Mouse (Mus musculus): Measurements from ENCODE around the gene Klhl29. TPM values are rescaled to one million over a fixed set of nuclear protein-coding genes. Genes with fewer than 3 reads are reported as not detected.

The Klhl29 gene
- polyA plus RNA-seq, 1 experiment from 2014 or later = 2.0 TPM

DNA sequence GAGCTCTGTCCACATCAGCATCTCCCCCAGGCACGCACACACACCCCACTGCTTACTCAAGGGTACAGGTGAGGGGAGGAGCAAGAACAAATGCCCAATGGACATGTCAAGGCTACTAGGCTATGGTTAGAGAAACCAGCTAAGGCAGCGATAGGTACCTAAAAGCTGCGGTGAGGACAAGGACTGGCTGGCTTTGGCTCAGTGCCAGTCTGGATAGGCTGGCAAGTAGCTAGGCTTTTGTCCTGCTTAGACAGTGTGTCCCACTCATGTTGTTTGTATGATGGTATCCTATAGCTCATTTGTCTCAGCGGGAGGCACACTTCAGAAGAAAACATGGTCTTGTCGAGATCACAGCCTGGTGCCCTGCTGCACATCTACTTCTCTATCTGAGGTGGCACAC lies 258.9 kb downstream of the Klhl29 start:
- no peaks in the 10 kb centered on the region for H3K27me3 ChIP-seq (ENCODE audit: control insufficient read depth, insufficient read depth, low read length)
- no peak overlapping the region for H3K4me3 ChIP-seq (ENCODE audit: low read depth, low read length)
- no peaks in the 10 kb centered on the region for H3K9me3 ChIP-seq (ENCODE audit: control insufficient read depth, low read length)
- H3K27ac ChIP-seq (ENCODE audit: low read depth, low read length) = no peak overlapping the region
- H3K36me3 ChIP-seq (ENCODE audit: control insufficient read depth, insufficient read depth, low read length) = no peaks in the 10 kb centered on the region
- DNase-seq (ENCODE audit: low spot score) = no peak
- ATAC-seq (ENCODE audit: insufficient read depth, low FRiP score, low TSS enrichment) = no peak
- 88% methylated on average over 5 of the region's 5 CpGs for WGBS
- H3K4me1 ChIP-seq (ENCODE audit: control insufficient read depth, insufficient read depth, low read length) = no peaks in the 10 kb centered on the region
- no peak overlapping the region for H3K4me2 ChIP-seq (ENCODE audit: low read depth)
- H3K9ac ChIP-seq (ENCODE audit: low read length) = no peak overlapping the region

DNA sequence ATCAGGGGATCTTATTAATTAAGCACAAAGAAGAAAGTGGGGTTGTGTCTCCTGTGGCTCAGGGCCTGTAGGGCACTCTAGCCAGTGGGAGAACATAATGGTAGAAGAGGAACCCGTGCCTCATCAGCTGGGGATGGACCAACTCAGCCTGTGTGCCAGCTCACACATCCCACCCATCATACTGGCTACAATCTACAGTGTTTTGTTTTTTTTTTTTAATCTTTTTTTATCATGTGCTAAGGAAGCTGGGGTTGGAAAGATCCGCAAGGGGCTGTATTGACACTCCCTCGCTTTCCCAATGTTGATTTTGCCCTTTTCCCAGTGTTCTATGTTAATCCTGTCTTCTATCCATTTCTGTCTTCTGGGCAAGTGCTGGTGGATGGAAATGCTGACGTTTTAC lies 260.9 kb downstream of the Klhl29 start:
- 77% methylated on average over 4 of the region's 4 CpGs for WGBS

DNA sequence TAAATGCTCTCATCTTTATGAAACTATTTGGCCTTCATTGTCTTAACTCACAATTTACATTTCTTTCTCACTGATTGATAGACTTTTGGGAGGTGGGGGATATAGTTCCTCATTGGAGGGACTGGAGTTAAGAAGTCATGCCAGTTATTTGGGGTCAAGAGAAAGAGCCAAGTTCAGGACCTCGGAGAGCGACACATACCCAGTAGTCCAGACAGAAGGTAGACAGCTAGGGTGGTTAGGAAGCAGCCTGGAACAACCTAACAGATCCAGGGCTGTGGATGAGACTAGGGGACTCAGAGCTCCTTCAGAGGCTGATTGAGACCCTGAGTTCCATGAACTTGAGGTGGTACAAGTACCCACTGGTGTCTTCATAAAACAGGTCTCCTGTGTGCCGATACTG lies 264.1 kb downstream of the Klhl29 start:
- H3K4me2 ChIP-seq (ENCODE audit: low read depth) = no peak overlapping the region
- no peaks in the 10 kb centered on the region for H3K36me3 ChIP-seq (ENCODE audit: control insufficient read depth, insufficient read depth, low read length)
- no peaks in the 10 kb centered on the region for H3K27me3 ChIP-seq (ENCODE audit: control insufficient read depth, insufficient read depth, low read length)
- no peaks in the 10 kb centered on the region for H3K9me3 ChIP-seq (ENCODE audit: control insufficient read depth, low read length)
- H3K27ac ChIP-seq (ENCODE audit: low read depth, low read length) = no peak overlapping the region
- ATAC-seq (ENCODE audit: insufficient read depth, low FRiP score, low TSS enrichment) = no peak
- 66% methylated on average over 3 of the region's 3 CpGs for WGBS
- no peak overlapping the region for H3K4me3 ChIP-seq (ENCODE audit: low read depth, low read length)
- H3K4me1 ChIP-seq (ENCODE audit: control insufficient read depth, insufficient read depth, low read length) = no peaks in the 10 kb centered on the region
- DNase-seq (ENCODE audit: low spot score) = no peak
- H3K9ac ChIP-seq (ENCODE audit: low read length) = no peak overlapping the region

More for the DNA sequence above, 260.9 kb downstream of the Klhl29 start:
- Histone ChIP-seq H3K4me2 (ENCODE audit: low read depth) (no peak overlapping the region), H3K9me3 (ENCODE audit: control insufficient read depth, low read length) (no peaks in the 10 kb centered on the region), H3K36me3 (ENCODE audit: control insufficient read depth, insufficient read depth, low read length) (no peaks in the 10 kb centered on the region), H3K27me3 (ENCODE audit: control insufficient read depth, insufficient read depth, low read length) (no peaks in the 10 kb centered on the region), H3K27ac (ENCODE audit: low read depth, low read length) (no peak overlapping the region), H3K4me3 (ENCODE audit: low read depth, low read length) (no peak overlapping the region), H3K9ac (ENCODE audit: low read length) (no peak overlapping the region), H3K4me1 (ENCODE audit: control insufficient read depth, insufficient read depth, low read length) (no peaks in the 10 kb centered on the region)
- DNase-seq (ENCODE audit: low spot score) (no peak), ATAC-seq (ENCODE audit: insufficient read depth, low FRiP score, low TSS enrichment) (no peak)

DNA sequence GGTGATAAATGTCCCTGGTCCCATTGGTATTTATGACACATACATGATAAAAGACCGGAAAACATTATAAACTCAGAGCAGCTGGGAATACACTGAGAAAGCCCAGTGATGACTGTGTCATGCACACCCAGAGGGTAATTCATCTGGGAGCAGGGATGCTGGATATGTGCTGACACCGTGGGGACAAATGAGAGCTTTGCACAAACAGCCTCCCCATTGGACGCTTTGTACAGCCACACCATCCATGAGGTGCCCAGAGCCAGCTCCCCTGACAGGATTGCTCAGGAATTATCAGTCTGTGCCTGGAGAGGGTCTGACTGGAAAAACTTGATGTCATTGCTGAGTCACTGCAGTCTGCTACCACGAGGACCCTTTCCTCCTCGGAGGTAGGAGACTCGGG lies 266.9 kb downstream of the Klhl29 start:
- Histone ChIP-seq H3K9me3 (ENCODE audit: control insufficient read depth, low read length) (no peaks in the 10 kb centered on the region), H3K4me1 (ENCODE audit: control insufficient read depth, insufficient read depth, low read length) (no peaks in the 10 kb centered on the region), H3K9ac (ENCODE audit: low read length) (no peak overlapping the region), H3K4me2 (ENCODE audit: low read depth) (no peak overlapping the region), H3K27ac (ENCODE audit: low read depth, low read length) (no peak overlapping the region), H3K27me3 (ENCODE audit: control insufficient read depth, insufficient read depth, low read length) (no peaks in the 10 kb centered on the region), H3K36me3 (ENCODE audit: control insufficient read depth, insufficient read depth, low read length) (no peaks in the 10 kb centered on the region), H3K4me3 (ENCODE audit: low read depth, low read length) (no peak overlapping the region)
- ATAC-seq (ENCODE audit: insufficient read depth, low FRiP score, low TSS enrichment) (no peak), DNase-seq (ENCODE audit: low spot score) (peak; percentile 30)
- 74% methylated on average over 6 of the region's 6 CpGs for WGBS

DNA sequence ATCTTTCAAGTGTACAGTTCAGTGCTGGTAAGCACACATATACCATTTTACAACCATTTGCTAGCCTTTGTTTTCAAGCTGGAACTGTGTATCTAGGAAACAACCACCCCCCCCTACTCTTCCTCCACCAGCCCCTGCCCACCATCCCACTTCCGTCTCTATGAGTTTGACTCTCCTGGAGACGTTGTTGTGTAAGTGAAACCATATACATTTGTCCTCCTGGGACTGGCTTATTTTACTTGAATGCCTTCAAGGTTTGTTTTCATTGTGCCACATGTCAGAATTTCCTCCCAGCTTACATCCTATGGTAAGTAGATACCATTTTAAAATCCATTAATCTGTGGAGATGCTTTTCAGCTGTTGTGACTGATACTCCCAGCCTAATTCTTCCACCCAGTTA lies 267.7 kb downstream of the Klhl29 start:
- Histone ChIP-seq H3K27me3 (ENCODE audit: control insufficient read depth, insufficient read depth, low read length) (no peaks in the 10 kb centered on the region), H3K4me1 (ENCODE audit: control insufficient read depth, insufficient read depth, low read length) (no peaks in the 10 kb centered on the region), H3K9ac (ENCODE audit: low read length) (no peak overlapping the region), H3K27ac (ENCODE audit: low read depth, low read length) (no peak overlapping the region), H3K4me2 (ENCODE audit: low read depth) (no peak overlapping the region), H3K4me3 (ENCODE audit: low read depth, low read length) (no peak overlapping the region), H3K36me3 (ENCODE audit: control insufficient read depth, insufficient read depth, low read length) (no peaks in the 10 kb centered on the region), H3K9me3 (ENCODE audit: control insufficient read depth, low read length) (no peaks in the 10 kb centered on the region)
- ATAC-seq (ENCODE audit: insufficient read depth, low FRiP score, low TSS enrichment) = no peak
- WGBS = 64% methylated on average over 2 of the region's 2 CpGs
- no peak for DNase-seq (ENCODE audit: low spot score)

DNA sequence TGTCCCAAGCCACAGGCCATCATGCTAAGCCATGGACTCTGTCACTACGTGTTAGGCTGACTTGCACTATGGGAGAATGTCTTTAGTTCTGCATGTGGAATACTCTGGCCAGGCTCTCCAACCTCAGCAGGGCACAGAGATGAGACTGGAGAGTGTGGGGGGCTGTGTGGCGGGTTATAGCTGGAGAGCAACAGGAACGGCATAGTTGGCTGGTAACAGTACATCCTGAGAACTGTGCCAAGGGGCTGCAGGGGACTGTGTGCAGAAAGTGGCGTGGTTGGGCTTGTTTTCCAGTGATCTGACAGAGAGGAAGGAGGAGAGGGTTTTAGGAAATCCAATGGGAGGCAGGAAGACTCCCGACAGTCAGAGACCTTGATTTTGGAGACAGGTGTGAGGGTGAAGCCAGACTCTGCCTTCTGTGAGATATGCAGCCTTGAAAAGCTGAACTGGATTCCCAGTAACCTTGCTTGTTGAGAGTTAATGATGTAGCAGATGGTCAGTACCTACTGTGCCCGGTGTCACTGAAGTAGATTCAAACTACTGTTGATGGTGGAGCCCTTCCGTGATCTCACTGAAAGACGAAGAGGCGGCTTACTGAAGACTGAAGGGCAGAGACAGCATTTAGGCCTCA lies 270.9 kb downstream of the Klhl29 start:
- DNase-seq (ENCODE audit: low spot score) (no peak), ATAC-seq (ENCODE audit: insufficient read depth, low FRiP score, low TSS enrichment) (no peak)
- no peaks in the 10 kb centered on the region for H3K9me3 ChIP-seq (ENCODE audit: control insufficient read depth, low read length)
- 88% methylated on average over 9 of the region's 9 CpGs for whole genome bisulfite sequencing
- H3K27ac ChIP-seq (ENCODE audit: low read depth, low read length) = no peak overlapping the region
- no peaks in the 10 kb centered on the region for H3K4me1 ChIP-seq (ENCODE audit: control insufficient read depth, insufficient read depth, low read length)
- H3K4me2 ChIP-seq (ENCODE audit: low read depth) = no peak overlapping the region
- no peaks in the 10 kb centered on the region; the same call in 1 of the 2 replicates for H3K36me3 ChIP-seq (ENCODE audit: control insufficient read depth, insufficient read depth, low read length)
- H3K27me3 ChIP-seq (ENCODE audit: control insufficient read depth, insufficient read depth, low read length) = no peaks in the 10 kb centered on the region
- no peak overlapping the region for H3K4me3 ChIP-seq (ENCODE audit: low read depth, low read length)
- H3K9ac ChIP-seq (ENCODE audit: low read length) = no peak overlapping the region

DNA sequence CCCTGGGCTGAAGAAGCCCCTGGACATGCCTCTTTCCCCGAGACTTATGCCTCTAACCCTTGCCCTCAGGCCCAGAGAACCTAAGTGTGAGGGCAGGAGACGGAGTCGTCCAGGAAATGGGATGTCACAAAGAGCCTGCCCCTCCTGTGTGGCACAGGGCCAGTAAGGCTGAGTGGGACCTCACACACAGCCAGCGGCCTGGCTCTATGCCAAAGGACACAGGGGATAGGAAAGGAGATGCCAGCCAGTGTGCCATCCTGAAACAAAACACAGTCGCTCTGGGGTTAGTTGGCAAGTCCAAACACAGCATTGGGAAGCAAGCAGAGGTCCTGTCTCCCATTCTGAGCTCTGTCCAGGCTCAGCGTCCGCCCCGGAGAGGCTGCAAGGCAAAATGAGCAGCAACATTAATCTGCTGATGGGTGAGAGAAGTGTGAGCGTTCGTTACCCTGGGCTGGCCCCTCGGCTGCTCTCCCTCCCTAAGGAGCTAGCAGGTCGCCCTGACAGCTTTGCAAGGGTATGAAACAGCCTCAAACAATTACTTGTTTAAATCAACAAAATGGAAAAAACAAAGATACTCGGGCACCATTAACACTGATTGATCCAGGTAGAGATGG lies 274.0 kb downstream of the Klhl29 start:
- Histone ChIP-seq H3K36me3 (ENCODE audit: control insufficient read depth, insufficient read depth, low read length) (no peaks in the 10 kb centered on the region; the same call in 1 of the 2 replicates), H3K4me1 (ENCODE audit: control insufficient read depth, insufficient read depth, low read length) (no peaks in the 10 kb centered on the region), H3K9ac (ENCODE audit: low read length) (no peak overlapping the region), H3K27me3 (ENCODE audit: control insufficient read depth, insufficient read depth, low read length) (no peaks in the 10 kb centered on the region), H3K27ac (ENCODE audit: low read depth, low read length) (no peak overlapping the region), H3K4me2 (ENCODE audit: low read depth) (no peak overlapping the region), H3K9me3 (ENCODE audit: control insufficient read depth, low read length) (no peaks in the 10 kb centered on the region), H3K4me3 (ENCODE audit: low read depth, low read length) (no peak overlapping the region)
- ATAC-seq (ENCODE audit: insufficient read depth, low FRiP score, low TSS enrichment) (no peak), DNase-seq (ENCODE audit: low spot score) (no peak)
- 85% methylated on average over 13 of the region's 13 CpGs for WGBS

DNA sequence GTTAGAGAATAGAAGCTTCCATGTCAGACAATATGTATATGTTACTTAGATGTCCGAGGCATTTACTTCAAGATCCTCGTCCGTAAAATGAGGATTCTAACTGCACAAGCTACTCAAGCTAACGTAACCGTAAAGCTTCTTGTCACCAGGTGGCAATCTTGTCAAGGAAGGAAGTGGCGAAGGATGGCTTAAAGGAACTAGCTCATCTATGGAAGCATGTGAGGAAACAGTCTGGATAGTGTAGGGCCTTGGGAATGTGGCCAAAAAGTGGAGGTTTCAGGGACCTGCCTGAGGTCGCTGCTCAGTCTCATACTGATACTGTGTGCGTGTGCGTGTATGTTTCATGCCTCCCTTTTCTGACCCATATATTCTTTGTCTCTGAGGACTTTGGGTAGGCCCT lies 275.9 kb downstream of the Klhl29 start:
- Histone ChIP-seq H3K9ac (ENCODE audit: low read length) (no peak overlapping the region), H3K27ac (ENCODE audit: low read depth, low read length) (no peak overlapping the region), H3K27me3 (ENCODE audit: control insufficient read depth, insufficient read depth, low read length) (no peaks in the 10 kb centered on the region), H3K4me3 (ENCODE audit: low read depth, low read length) (no peak overlapping the region), H3K4me2 (ENCODE audit: low read depth) (no peak overlapping the region), H3K36me3 (ENCODE audit: control insufficient read depth, insufficient read depth, low read length) (no peaks in the 10 kb centered on the region; the same call in 1 of the 2 replicates), H3K9me3 (ENCODE audit: control insufficient read depth, low read length) (no peaks in the 10 kb centered on the region), H3K4me1 (ENCODE audit: control insufficient read depth, insufficient read depth, low read length) (no peaks in the 10 kb centered on the region)
- DNase-seq (ENCODE audit: low spot score) = no peak
- WGBS = 90% methylated on average over 9 of the region's 9 CpGs
- no peak for ATAC-seq (ENCODE audit: insufficient read depth, low FRiP score, low TSS enrichment)

DNA sequence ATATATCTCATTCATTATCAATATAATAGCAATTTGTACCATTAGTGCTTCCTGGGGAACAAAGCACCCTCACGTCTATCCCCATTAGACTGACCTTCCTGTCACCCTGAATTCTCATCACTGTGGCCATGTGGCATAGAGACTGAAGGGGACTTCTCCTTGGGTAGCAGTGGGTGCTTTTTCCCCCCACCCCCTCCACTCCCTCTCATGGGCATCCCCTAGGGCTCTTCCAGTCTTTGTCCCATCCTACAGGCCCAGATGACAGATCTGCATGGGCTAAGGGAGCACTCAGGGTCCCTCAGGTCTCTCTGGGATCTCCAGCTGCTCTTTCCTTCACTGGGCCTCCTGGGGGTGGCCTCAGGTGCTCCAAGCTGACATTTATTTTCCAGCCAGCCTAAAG lies 286.8 kb downstream of the Klhl29 start:
- WGBS = 47% methylated on average over 1 of the region's 1 CpGs
- no peak overlapping the region for H3K4me3 ChIP-seq (ENCODE audit: low read depth, low read length)
- no peaks in the 10 kb centered on the region for H3K27me3 ChIP-seq (ENCODE audit: control insufficient read depth, insufficient read depth, low read length)
- DNase-seq (ENCODE audit: low spot score) = no peak
- peak; percentile 45; the same call in 1 of the 2 replicates for ATAC-seq (ENCODE audit: insufficient read depth, low FRiP score, low TSS enrichment)
- no peak overlapping the region for H3K27ac ChIP-seq (ENCODE audit: low read depth, low read length)
- H3K4me1 ChIP-seq (ENCODE audit: control insufficient read depth, insufficient read depth, low read length) = 0 out of 2 replicates have a peak, but pooled peaks cover 4% of the 10 kb centered on the region
- no peak overlapping the region for H3K4me2 ChIP-seq (ENCODE audit: low read depth)
- no peak overlapping the region for H3K9ac ChIP-seq (ENCODE audit: low read length)
- no peaks in the 10 kb centered on the region for H3K9me3 ChIP-seq (ENCODE audit: control insufficient read depth, low read length)
- H3K36me3 ChIP-seq (ENCODE audit: control insufficient read depth, insufficient read depth, low read length) = no peaks in the 10 kb centered on the region

All from neural tube, embryonic 11.5 days (tissue).